Mouse (Mus musculus) CH12.LX (cell line): ENCODE data around the gene Arhgap44.

Experiments used
- CTCF ChIP-seq, 2 experiments: IDR thresholded peaks in 1 of 2; conservative IDR thresholded peaks in 1 of 2; 2 replicates each; pipeline ENCODE4 v1.5.1; 2011 to 2012; ENCODE audit warnings: low read depth in 2 of 2, low read length in 2 of 2, improper control_type of control experiment in 1 of 2, inconsistent platforms in 1 of 2, mild to moderate bottlenecking in 1 of 2, moderate library complexity in 1 of 2
- MAFK ChIP-seq: IDR thresholded peaks from 2 replicates; pipeline ENCODE4 v1.6.1; 2011; ENCODE audit warnings: low read length, improper control_type of control experiment; ENCODE audit not compliant: insufficient replicate concordance
- POLR2A ChIP-seq: IDR thresholded peaks from 2 replicates; pipeline ENCODE4 v1.6.1; 2011; ENCODE audit warnings: low read depth, mild to moderate bottlenecking, improper control_type of control experiment, low read length
- RAD21 ChIP-seq: IDR thresholded peaks from 2 replicates; pipeline ENCODE4 v1.6.1; 2011; ENCODE audit warnings: low read depth, mild to moderate bottlenecking, low read length, improper control_type of control experiment, moderate library complexity
- SMC3 ChIP-seq: IDR thresholded peaks from 2 replicates; pipeline ENCODE4 v1.6.1; 2011; ENCODE audit warnings: low read depth, low read length, improper control_type of control experiment
- TBP ChIP-seq: conservative IDR thresholded peaks from 2 replicates; pipeline ENCODE4 v1.6.1; 2011; ENCODE audit warnings: low read depth, low read length, improper control_type of control experiment
- UBTF ChIP-seq: IDR thresholded peaks from 2 replicates; pipeline ENCODE4 v1.6.1; 2012; ENCODE audit warnings: low read depth, mild to moderate bottlenecking, inconsistent platforms, low read length, improper control_type of control experiment, moderate library complexity
- USF1 ChIP-seq: IDR thresholded peaks from 2 replicates; pipeline ENCODE4 v1.6.1; 2014; ENCODE audit warnings: low read depth, mild to moderate bottlenecking, inconsistent platforms, low read length, improper control_type of control experiment
- USF2 ChIP-seq: conservative IDR thresholded peaks from 2 replicates; pipeline ENCODE4 v1.6.1; 2011; ENCODE audit warnings: low read depth, low read length, improper control_type of control experiment
- ZNF384 ChIP-seq: IDR thresholded peaks from 2 replicates; pipeline ENCODE4 v1.6.1; 2012; ENCODE audit warnings: low read depth, low read length, improper control_type of control experiment, inconsistent platforms

DNA sequence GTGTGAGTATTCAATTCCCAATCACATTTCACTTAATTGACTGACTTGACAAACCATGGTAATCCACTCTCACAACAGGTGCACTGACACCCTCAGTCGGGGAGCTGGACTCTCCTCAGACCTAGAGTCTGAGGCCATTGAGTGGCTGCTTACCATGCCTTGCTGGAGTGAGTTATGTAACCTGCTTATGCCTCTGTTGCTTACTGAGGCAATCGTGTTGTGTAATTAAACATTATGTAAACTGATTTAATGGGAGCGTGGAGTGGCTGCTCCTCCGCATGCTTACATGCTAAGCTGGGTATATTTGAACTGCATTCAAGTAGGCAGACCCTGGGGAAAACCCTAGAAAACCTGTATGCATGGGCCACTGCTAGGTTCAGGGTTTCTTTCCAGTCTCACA, 142.0 kb downstream of the Arhgap44 start:
- TF ChIP-seq MAFK (no peak), CTCF (conservative IDR thresholded peaks at IDR 0.05 in 1 of 2, IDR thresholded peaks at IDR 0.05 in 1 of 2; ENCODE audit: low read depth in 2 of 2, low read length in 2 of 2) (no peak), UBTF (no peak), RAD21 (no peak), SMC3 (no peak), USF2 (no peak), POLR2A (no peak), TBP (no peak), ZNF384 (no peak), USF1 (no peak)
